Mouse (Mus musculus) gastrocnemius, adult 8-10 months (tissue): ENCODE data around the gene A2ml1. TPM values are rescaled to one million over a fixed set of nuclear protein-coding genes. Genes with fewer than 3 reads are reported as not detected.

Experiments used
- DNase-seq, 2 experiments: peaks; one replicate each; pipeline ENCODE4 v3.0.0; 2022; ENCODE audit warnings: low spot score in 2 of 2
- total RNA-seq, 4 experiments: library from RNA; stranded (reverse); gene quantifications; 2 replicates each; pipeline ENCODE4 v1.2.4; 2022

The A2ml1 gene
- total RNA-seq, 4 experiments from 2014 or later: not detected

GRCm38 (mm10) chr6:128549463-128550452 lies 31.6 kb downstream of the A2ml1 start:
- no peak for DNase-seq

DNA sequence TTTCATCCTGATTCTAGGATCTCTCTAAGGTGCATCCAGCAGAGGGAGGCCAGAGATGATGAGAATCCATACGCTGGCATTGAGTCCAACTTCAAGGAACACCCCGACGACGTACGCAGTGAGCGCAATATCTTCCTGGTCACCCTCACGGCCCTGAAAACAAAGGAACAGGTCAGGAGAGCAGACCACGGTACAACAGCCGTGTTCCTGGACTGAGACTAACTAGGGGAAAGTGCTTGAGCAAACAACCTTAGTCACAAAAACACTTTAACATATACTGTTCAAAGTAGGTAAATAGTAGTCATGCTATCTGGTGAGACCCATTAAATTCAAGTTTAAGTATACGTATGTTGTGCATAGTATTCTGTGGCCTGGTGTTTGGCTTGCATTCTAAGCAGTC lies 32.9 kb downstream of the A2ml1 start:
- no peak for DNase-seq

GRCm38 (mm10) chr6:128545402-128545801 lies 36.0 kb downstream of the A2ml1 start:
- DNase-seq: no peak

GRCm38 (mm10) chr6:128543226-128543625 lies 38.2 kb downstream of the A2ml1 start:
- no peak for DNase-seq

GRCm38 (mm10) chr6:128535250-128535649 lies 46.2 kb downstream of the A2ml1 start:
- DNase-seq: no peak

- DNase-seq: no peak
Measured at GRCm38 (mm10) chr6:128533296-128533695, 48.1 kb downstream of the A2ml1 start.

GRCm38 (mm10) chr6:128532701-128533100 lies 48.7 kb downstream of the A2ml1 start:
- DNase-seq: no peak

- DNase-seq: no peak
Measured at GRCm38 (mm10) chr6:128528491-128528890, 52.9 kb downstream of the A2ml1 start.

DNA sequence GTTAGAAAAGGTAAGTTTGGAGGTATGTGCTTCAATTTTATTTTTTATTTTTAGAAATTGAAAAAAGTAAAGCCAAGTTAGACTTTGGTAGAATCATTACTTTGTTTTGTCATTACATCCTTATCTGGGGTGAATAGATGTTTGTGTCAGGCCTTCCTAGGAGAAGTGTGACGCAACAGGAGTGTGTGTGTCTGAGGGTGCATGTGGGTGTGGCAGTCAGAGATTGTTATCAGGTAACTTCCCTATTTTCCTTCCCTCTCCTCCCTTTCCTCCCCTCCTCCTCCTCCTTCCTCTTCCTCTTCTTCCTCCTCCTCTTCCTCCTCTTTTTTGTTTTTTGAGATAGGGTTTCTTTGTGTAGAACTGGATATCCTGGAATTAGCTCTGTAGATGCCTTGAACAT lies 54.3 kb downstream of the A2ml1 start:
- DNase-seq: no peak

- DNase-seq: no peak
Measured at GRCm38 (mm10) chr6:128526601-128527000, 54.8 kb downstream of the A2ml1 start, which contains the start of gene Pzp. Gene Pzp (minus strand): TSS chr6:128526720.

DNA sequence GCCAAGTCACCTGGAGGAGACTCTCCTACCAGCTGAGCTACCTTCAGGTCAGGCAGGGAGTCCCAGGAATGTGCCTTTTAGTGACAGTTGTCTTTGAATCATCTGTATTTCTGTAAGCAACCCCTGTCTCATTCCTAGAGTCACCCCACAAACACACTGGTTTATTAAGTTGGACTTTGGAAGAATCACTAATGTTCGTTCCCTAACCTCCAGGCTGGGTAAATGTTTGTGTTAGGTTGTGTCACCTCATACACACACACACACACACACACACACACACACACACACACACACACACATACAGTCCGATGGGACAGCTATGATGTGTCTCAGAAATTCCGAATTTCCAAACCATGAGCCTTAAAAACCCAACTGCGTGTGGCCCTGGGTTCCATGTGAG lies 55.6 kb downstream of the A2ml1 start:
- DNase-seq: no peak

DNA sequence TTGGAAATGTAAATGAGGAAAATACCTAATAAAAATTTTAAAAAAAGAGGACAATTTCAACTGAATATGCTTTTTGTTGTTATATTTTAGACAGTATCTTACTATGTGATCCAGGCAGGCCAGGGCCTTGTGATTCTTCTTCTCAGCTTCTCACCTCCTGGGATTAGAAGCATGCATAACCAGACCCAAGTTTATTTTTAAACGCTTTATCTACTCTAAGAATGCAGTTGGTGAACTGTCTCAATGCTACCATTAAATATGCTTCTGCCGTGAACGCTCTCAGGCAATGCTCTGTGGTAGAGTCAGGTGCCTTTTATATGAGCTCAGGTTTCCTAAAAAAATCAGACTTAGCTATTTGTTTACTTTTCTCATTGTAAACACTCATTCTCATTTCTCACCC lies 58.0 kb downstream of the A2ml1 start:
- DNase-seq: no peak

DNA sequence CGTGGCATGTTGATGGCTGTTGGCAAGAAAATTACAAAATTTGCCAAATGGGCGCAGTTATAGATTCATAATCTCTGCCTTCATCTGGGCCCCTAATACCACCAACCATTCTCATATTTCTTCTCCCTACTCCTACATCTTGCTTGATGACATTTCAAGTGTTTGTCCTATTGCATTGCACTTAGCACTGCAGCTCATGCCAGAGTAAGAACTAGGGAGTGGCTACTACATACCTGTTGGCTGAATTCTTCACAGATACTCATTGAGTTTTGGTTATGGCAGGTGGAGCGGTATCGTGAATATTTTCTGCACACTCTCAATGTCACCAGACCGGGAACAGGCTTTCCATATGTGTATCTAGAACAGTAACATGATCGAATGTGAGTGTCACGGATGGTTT lies 62.2 kb downstream of the A2ml1 start:
- no peak for DNase-seq

DNA sequence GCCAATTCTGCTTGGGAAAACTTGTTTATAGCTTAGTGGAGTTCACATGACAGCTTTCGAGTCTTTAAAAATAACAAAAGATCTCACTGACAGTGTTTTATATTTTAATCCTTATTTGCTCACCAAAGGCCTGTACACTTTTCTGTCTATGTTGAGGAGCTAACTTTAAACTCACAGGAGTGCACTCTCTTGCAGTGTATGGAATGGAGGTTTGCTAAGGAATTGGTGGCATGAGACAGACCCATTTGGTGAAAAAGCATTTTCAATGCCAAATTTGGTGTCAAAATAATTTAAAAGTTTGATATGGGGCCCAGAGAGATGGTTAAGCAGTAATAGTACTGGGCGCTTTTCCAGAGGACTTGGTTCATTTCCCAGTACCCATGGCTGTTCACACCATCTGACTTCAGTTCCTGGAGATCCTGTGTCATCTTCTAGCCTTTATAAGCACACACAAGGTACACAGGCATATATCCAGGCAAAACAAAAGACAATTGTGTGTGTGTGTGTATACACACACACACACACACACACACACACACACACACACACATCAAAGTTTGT lies 75.7 kb downstream of the A2ml1 start:
- DNase-seq: no peak

- no peak for DNase-seq
Measured at GRCm38 (mm10) chr6:128504743-128505142, 76.7 kb downstream of the A2ml1 start.

GRCm38 (mm10) chr6:128495346-128495745 lies 86.1 kb downstream of the A2ml1 start:
- DNase-seq: no peak

DNA sequence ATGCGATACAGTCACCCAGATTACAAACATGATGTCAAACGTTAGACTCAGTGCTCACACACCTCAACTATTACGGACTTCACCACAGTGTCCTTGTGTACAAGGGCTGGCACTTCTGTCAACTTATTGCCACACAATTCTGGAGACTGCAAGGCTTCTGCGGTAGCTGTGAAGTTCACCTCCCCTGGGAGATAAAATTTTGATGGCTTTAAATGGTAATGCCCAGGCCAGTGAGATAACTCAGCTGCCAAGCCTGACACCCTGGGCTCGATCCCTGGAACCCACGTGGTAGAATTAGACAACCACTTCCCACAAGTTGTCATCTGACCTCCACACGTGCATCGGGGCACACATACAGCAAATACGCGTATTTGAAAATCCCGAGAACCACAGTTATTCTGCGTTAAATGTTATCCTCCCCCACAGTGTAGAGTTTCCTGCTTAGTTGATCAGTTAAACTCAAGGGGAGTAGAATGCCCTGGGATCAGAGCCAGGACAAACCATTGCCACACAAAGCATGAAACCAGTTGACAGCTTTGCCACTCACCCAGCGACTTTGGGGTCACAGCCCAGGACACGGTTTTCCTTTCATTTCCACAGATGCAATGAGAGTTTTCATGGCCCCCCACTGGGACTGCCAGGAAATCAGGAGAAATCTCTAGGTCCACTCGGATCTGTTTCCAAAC lies 86.6 kb downstream of the A2ml1 start:
- no peak for DNase-seq

DNA sequence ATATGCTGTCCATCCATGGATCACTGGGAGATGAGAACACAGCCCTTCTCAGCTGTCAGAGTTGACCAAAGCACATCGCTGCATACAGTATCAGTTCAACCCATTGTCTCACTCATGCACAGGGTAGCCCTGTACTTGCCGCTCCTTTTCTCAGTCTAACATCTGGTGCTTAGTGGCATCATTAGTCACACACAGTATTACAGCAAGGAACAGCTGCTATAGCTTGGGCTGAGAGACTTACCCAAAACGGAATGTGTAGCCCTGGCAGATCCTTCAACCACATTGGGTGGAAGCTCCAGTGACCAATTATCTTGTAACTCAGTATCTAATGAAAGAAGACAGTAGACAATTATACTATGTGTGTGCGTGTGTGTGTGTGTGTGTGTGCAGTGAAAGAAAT lies 89.5 kb downstream of the A2ml1 start:
- DNase-seq: no peak

DNA sequence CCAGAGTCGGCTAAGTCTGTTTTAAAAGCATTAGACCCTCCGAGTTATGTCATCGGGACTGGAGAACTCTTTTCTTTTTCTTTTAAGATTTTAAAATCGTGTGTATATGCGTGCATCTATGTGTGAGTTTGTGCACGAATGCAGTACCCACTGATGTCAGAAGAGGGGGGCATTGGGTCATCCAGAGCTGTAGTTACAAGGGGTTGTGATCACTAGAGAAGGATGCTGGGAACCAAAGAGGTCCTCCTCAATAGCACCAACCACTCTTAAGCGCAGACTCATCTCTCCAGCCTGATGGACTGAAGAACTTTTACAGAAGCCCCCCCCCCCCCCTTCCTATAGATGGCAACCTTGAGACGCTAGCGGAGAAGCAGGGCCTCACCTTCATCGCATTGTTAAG lies 91.3 kb downstream of the A2ml1 start:
- no peak for DNase-seq
